Mouse (Mus musculus) heart, adult 2 months (tissue): ENCODE results near the gene AI597479. TPM values are rescaled to one million over a fixed set of nuclear protein-coding genes. Genes with fewer than 3 reads are reported as not detected.

Source experiments
- DNase-seq, 2 experiments: peaks; one replicate each; pipeline ENCODE4 v3.0.0; 2021
- H3K27ac ChIP-seq: fragments of 200-600 bp; 2 replicates; pipeline ENCODE4 v1.8.1; 2022
- H3K27me3 ChIP-seq: fragments of 200-500 bp; 2 replicates; pipeline ENCODE4 v1.6.1; 2012; ENCODE audit warnings: mild to moderate bottlenecking, low read length, inconsistent platforms, mixed read lengths; ENCODE audit not compliant: control insufficient read depth, insufficient read depth
- H3K36me3 ChIP-seq: fragments of 200-500 bp; 2 replicates; pipeline ENCODE4 v1.6.1; 2012; ENCODE audit warnings: low read length, inconsistent platforms; ENCODE audit not compliant: control insufficient read depth, insufficient read depth
- H3K4me1 ChIP-seq: fragments of 200-500 bp; 2 replicates; pipeline ENCODE4 v1.6.1; 2011; ENCODE audit warnings: low read length; ENCODE audit not compliant: control insufficient read depth, insufficient read depth
- H3K4me3 ChIP-seq: fragments of 200-600 bp; 2 replicates; pipeline ENCODE4 v1.8.1; 2022
- H3K79me2 ChIP-seq: fragments of 200-500 bp; replicated peaks from 2 replicates; pipeline ENCODE4 v1.6.1; 2012; ENCODE audit warnings: mild to moderate bottlenecking, inconsistent platforms, low read length, moderate library complexity, mixed read lengths; ENCODE audit not compliant: control insufficient read depth, insufficient read depth
- H3K9ac ChIP-seq: fragments of 200-500 bp; 2 replicates; pipeline ENCODE4 v1.6.1; 2012; ENCODE audit warnings: low read depth, mild to moderate bottlenecking, control low read depth, inconsistent platforms, low read length, mixed read lengths
- CTCF ChIP-seq: fragments of 200-600 bp; IDR thresholded peaks from 2 replicates; pipeline ENCODE4 v1.8.1; 2022; ENCODE audit warnings: antibody characterized with exemption, mild to moderate bottlenecking, moderate library complexity
- EP300 ChIP-seq: fragments of 200-500 bp; IDR thresholded peaks from 2 replicates; pipeline ENCODE4 v1.6.1; 2011; ENCODE audit warnings: low read depth, low read length, control low read depth; ENCODE audit not compliant: insufficient read depth
- POLR2A ChIP-seq: fragments of 200-500 bp; IDR thresholded peaks from 2 replicates; pipeline ENCODE4 v1.6.1; 2011; ENCODE audit warnings: mild to moderate bottlenecking, low read depth, low read length, control low read depth; ENCODE audit not compliant: insufficient read depth
- WGBS: fragments of 180-500 bp; shearing (Covaris S2); methylation state at CpG from one replicate; pipeline ENCODE4 v1.1.7; 2018; 5-methylcytosine and 5-hydroxymethylcytosine counted together
- intact Hi-C: fragments of 180-260 bp; cut with DNase I; formaldehyde crosslinking; loops from one replicate; pipeline ENCODE4 v1.15.1; 2025
- polyA plus RNA-seq: library from polyadenylated mRNA; depleted of rRNA; stranded (reverse); fragments of >200 nt; gene quantifications from 2 replicates; pipeline ENCODE4 v1.2.3, GENCODE M21; 2012
- total RNA-seq, 2 experiments: library from RNA; stranded (reverse); gene quantifications; 2 replicates each; pipeline ENCODE4 v1.2.3; 2021

The AI597479 gene
- total and polyA plus RNA-seq, 3 experiments = 8.4 to 21.1 (median 20.3) TPM

DNA sequence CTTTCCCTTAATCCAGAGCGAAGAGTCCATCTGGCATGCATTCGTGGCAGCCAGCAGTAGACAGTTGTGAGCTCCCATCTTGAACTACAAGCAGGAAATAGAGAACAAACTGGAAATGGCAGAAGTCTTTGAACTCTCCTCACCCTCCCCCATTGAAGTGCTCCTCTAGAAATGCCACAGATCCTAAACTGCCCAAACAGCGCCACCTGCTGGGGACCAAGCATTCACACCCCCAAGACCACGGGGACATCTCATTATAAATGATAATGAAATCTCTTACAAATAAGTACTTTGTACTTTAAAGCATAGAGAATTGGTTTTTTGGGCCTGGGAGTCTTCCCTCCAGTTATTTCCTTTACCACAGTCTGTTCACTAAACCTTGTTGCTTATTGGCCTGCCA is 12.0 kb downstream of the AI597479 start:
- H3K36me3 ChIP-seq = peaks cover 2% of the 10 kb centered on the region
- no peaks in the 10 kb centered on the region for H3K79me2 ChIP-seq
- no peak overlapping the region for H3K4me3 ChIP-seq
- peak; percentile 37 to 67 for DNase-seq
- TF ChIP-seq POLR2A (no peak), CTCF (peak; percentile 86), EP300 (0 out of 2 replicates have a peak, but pooled peaks have one; percentile 44)
- WGBS = 45% methylated on average over 4 of the region's 4 CpGs
- intact Hi-C loops = no loop called here
- no peak overlapping the region for H3K27ac ChIP-seq
- no peaks in the 10 kb centered on the region for H3K27me3 ChIP-seq
- no peak overlapping the region for H3K9ac ChIP-seq
- H3K4me1 ChIP-seq = peaks cover 1% of the 10 kb centered on the region

DNA sequence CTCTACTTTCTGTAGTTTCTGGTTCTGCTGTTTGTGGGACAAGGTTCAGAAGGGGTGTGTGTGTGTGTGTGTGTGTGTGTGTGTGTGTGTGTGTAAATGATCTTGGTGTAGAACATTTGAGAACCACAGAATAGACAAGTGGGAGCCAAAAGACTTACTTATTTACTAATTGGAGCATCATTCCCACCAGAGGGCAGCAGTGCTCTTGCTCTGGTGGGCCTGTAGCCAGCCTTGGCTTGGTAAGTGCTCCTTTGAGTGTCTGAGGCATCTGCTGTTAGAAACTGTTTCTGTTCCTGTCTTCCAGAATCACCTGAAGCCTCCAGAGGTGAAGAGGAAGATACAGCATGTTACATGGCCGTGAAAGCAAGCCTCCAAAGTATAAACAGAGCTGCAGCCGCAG is 14.4 kb downstream of the AI597479 start:
- Histone ChIP-seq H3K79me2 (no peaks in the 10 kb centered on the region), H3K27me3 (no peaks in the 10 kb centered on the region), H3K4me1 (peaks cover 1% of the 10 kb centered on the region), H3K36me3 (peaks cover 2% of the 10 kb centered on the region), H3K4me3 (no peak overlapping the region), H3K9ac (no peak overlapping the region), H3K27ac (no peak overlapping the region)
- intact Hi-C loops = loop anchor here (1.0 kb wide), 1 partner anchor 151 kb away; no protein-coding TSS in a partner anchor
- WGBS = 84% methylated on average over 2 of the region's 2 CpGs
- TF ChIP-seq CTCF (peak; percentile 69), EP300 (no peak)
- DNase-seq = peak; percentile 56 to 59

DNA sequence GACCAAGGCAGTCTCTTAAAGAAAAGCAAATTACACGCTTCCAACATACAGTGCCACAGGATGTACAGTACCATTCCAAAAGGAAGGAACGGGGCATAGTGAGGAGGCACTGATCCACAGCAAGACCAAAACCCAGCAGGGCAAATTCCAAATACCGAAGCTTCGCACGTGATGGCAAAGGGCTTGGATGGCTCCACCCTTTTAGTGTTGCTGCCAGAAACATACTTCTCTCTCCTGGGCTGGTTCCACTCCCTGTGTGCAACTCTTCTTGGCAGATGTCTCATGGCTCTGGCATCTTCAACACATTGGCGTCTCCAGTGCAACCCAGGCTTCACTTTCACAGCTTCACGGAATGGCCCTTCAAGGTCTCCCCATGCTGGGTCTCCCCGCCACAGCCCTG is 18.9 kb downstream of the AI597479 start:
- H3K4me1 ChIP-seq = no peaks in the 10 kb centered on the region
- no peaks in the 10 kb centered on the region for H3K27me3 ChIP-seq
- no peak overlapping the region for H3K27ac ChIP-seq
- no peaks in the 10 kb centered on the region for H3K79me2 ChIP-seq
- intact Hi-C loops = no loop called here
- TF ChIP-seq EP300 (no peak), POLR2A (no peak), CTCF (no peak)
- H3K9ac ChIP-seq = no peak overlapping the region
- H3K36me3 ChIP-seq = peaks cover 2% of the 10 kb centered on the region
- no peak overlapping the region for H3K4me3 ChIP-seq
- 64% methylated on average over 8 of the region's 8 CpGs for WGBS
- DNase-seq = no peak

DNA sequence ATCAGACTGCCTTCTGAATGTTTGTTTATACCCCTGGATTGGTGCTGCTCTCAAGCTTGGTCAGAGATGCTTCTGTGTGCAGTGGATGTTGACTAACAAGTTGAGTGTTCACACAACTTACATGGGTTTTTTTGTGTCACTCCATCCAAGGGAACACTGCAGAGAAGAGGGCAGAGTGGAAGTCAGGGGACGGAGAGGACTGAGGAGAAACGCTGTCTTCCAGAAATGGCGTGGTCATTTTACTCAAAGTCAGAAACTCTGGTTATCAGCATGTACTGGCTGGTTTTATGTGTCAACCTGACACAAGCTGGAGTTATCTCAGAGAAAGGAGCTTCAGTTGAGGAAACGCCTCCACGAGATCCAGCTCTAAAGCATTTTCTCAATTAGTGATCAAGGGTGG is 22.4 kb downstream of the AI597479 start:
- H3K27ac ChIP-seq = no peak overlapping the region
- no peak for DNase-seq
- no peaks in the 10 kb centered on the region for H3K4me1 ChIP-seq
- no peak overlapping the region for H3K9ac ChIP-seq
- H3K4me3 ChIP-seq = no peak overlapping the region
- TF ChIP-seq POLR2A = no peak
- peak; percentile 55; the same call in 1 of the 2 replicates for TF ChIP-seq EP300
- no peaks in the 10 kb centered on the region for H3K36me3 ChIP-seq
- no peaks in the 10 kb centered on the region for H3K79me2 ChIP-seq
- intact Hi-C loops = no loop called here
- H3K27me3 ChIP-seq = no peaks in the 10 kb centered on the region
- 70% methylated on average over 5 of the region's 5 CpGs for WGBS

DNA sequence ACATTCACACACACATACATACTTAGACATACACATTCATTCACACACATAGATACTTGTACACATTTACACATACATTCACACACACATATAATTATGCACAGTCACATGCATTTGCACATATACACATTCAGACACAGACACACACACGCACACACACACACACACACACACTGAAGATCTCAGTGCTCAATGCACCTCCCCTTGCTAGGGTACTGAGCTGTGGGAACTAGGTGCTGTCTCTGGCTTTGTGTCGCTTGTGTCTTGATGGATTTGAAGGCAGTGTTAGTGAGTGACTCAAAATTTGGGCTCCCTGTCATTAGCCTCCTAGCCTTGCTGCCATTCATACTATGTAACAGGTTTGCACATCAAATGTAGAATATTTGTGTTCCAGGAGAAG is 24.1 kb downstream of the AI597479 start:
- H3K27ac ChIP-seq = no peak overlapping the region
- no peaks in the 10 kb centered on the region for H3K79me2 ChIP-seq
- H3K36me3 ChIP-seq = peaks cover 6% of the 10 kb centered on the region; the same call in 1 of the 2 replicates
- H3K9ac ChIP-seq = no peak overlapping the region
- no peak for DNase-seq
- H3K4me1 ChIP-seq = no peaks in the 10 kb centered on the region
- H3K4me3 ChIP-seq = no peak overlapping the region
- 89% methylated on average over 2 of the region's 2 CpGs for WGBS
- no peaks in the 10 kb centered on the region for H3K27me3 ChIP-seq
- TF ChIP-seq EP300 = peak; percentile 84
- no peak for TF ChIP-seq CTCF
- TF ChIP-seq POLR2A = no peak; the same call in 1 of the 2 replicates
- intact Hi-C loops = no loop called here

DNA sequence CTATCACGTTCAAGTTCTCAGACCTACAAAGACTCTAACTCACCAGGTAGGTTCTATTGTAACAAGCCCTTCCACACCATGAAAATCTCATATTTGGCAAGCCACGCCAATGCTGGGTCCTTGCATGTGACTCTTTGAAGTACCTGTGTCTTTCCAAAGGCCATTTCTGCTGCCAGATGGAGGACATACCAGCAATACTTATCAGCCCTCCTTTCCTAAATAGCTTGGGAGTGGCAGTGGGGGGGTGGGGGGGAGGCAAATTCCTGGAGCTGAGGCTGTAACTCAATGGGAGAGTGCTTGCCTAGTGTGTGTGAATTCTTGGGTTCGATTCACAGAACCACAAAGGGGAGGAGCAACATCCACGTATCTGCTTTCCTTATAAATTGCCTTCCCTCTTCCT is 26.2 kb downstream of the AI597479 start:
- 60% methylated on average over 4 of the region's 4 CpGs for WGBS
- H3K4me3 ChIP-seq = no peak overlapping the region
- H3K9ac ChIP-seq = no peak overlapping the region
- no peaks in the 10 kb centered on the region for H3K27me3 ChIP-seq
- no peaks in the 10 kb centered on the region for H3K79me2 ChIP-seq
- peaks cover 11% of the 10 kb centered on the region for H3K36me3 ChIP-seq
- intact Hi-C loops = no loop called here
- no peak for DNase-seq
- H3K4me1 ChIP-seq = no peaks in the 10 kb centered on the region
- H3K27ac ChIP-seq = no peak overlapping the region; the same call in 1 of the 2 replicates
- no peak for TF ChIP-seq POLR2A
- no peak for TF ChIP-seq CTCF
- 0 out of 2 replicates have a peak, but pooled peaks have one; percentile 4 for TF ChIP-seq EP300
